Mouse (Mus musculus): ENCODE results near the gene Rab20. TPM values are rescaled to one million over a fixed set of nuclear protein-coding genes. Genes with fewer than 3 reads are reported as not detected.

Rab20 gene
- total and polyA plus RNA-seq, 2 experiments = 15.9 to 21.2 TPM

DNA sequence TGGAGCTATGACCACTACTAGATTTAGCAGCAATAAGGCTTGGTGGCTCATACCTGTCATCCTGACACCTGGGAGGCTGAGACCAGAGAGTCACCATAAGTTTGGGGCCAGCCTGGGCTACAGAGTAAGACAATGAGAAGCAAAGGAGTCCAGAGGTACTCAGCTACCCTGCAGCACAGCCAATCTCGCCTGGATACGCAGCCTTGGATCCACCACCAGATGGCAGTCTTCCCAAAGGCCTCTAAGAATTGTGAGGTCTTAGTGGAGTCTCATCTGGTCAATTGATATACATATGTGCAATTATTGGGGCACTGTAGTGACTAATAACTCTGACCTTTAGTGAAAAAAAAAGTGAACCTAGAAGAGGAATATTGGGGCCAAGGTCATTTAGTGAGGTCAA lies 58.9 kb downstream of the Rab20 start:
- TF ChIP-seq POLR2A (IDR thresholded peaks at IDR 0.05; ENCODE audit: extremely low read depth, insufficient read depth, low read length) (no peak), CTCF (IDR thresholded peaks at IDR 0.05; ENCODE audit: low read depth, low read length) (peak; percentile 85)
- peak; percentile 52 for DNase-seq (ENCODE audit: extremely low read depth, low read depth, low spot score)
- 9% methylated on average over 2 of the region's 2 CpGs for WGBS
- H3K9ac ChIP-seq (ENCODE audit: low read depth, low read length) = no peak overlapping the region
- no peaks in the 10 kb centered on the region for H3K4me1 ChIP-seq (ENCODE audit: control insufficient read depth, insufficient read depth, low read length)
- H3K27me3 ChIP-seq (ENCODE audit: control insufficient read depth, insufficient read depth, low read length) = no peaks in the 10 kb centered on the region
- H3K36me3 ChIP-seq (ENCODE audit: control insufficient read depth, insufficient read depth, low read length) = no peaks in the 10 kb centered on the region
- H3K27ac ChIP-seq (replicated peaks; ENCODE audit: insufficient read depth, low read depth, low read length) = no peak overlapping the region
- no peaks in the 10 kb centered on the region for H3K79me2 ChIP-seq (ENCODE audit: control insufficient read depth, insufficient read depth, low read length)
- H3K4me3 ChIP-seq (ENCODE audit: insufficient read depth, low read depth, low read length) = no peak overlapping the region

DNA sequence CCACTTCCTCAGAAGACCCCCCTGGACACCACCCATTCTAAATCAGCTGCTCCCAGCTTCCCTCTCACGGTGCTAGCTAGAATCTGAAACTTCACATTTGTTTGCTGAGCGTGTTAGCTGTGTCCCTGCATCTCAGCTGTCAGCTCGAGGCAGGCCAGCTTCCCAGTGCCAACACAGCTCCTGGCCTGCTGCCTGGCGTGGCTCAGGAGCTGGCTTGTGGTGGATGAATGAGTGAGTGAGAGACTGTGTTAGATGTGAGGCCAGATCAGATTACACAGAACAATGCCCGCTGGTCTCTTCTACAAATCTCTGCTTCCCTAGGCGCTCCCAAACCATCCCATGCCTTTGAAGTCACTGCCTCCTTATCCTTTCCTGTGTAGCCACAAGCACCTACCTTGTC lies 59.3 kb downstream of the Rab20 start:
- Histone ChIP-seq H3K4me3 (ENCODE audit: insufficient read depth, low read depth, low read length) (no peak overlapping the region), H3K27me3 (ENCODE audit: control insufficient read depth, insufficient read depth, low read length) (no peaks in the 10 kb centered on the region), H3K79me2 (ENCODE audit: control insufficient read depth, insufficient read depth, low read length) (no peaks in the 10 kb centered on the region), H3K27ac (replicated peaks; ENCODE audit: insufficient read depth, low read depth, low read length) (no peak overlapping the region), H3K36me3 (ENCODE audit: control insufficient read depth, insufficient read depth, low read length) (no peaks in the 10 kb centered on the region), H3K4me1 (ENCODE audit: control insufficient read depth, insufficient read depth, low read length) (no peaks in the 10 kb centered on the region), H3K9ac (ENCODE audit: low read depth, low read length) (no peak overlapping the region)
- peak; percentile 72 for DNase-seq (ENCODE audit: extremely low read depth, low read depth, low spot score)
- TF ChIP-seq CTCF (IDR thresholded peaks at IDR 0.05; ENCODE audit: low read depth, low read length) (no peak), POLR2A (IDR thresholded peaks at IDR 0.05; ENCODE audit: extremely low read depth, insufficient read depth, low read length) (no peak)
- 20% methylated on average over 6 of the region's 6 CpGs for WGBS

DNA sequence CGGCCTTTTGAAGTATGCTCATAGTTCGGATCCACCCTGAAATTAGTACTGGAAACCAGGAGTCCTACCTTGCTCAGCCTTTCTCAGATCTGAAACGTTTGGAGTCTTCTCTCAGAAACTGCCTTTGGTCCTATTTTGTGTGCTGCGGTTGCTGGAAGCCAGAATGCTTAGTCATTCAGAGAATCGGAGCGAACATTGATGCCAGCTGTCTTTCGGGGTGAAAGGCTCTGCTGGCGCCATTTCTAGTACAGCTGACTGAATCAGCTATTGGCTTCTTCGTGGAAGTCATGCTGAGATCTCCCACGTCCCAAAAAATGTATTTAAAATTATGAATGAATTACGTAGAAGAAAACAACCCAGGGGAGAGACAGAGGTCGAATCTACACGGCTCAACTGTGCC lies 60.7 kb downstream of the Rab20 start:
- Histone ChIP-seq H3K36me3 (ENCODE audit: control insufficient read depth, insufficient read depth, low read length) (no peaks in the 10 kb centered on the region), H3K4me3 (ENCODE audit: insufficient read depth, low read depth, low read length) (no peak overlapping the region), H3K27me3 (ENCODE audit: control insufficient read depth, insufficient read depth, low read length) (no peaks in the 10 kb centered on the region), H3K9ac (ENCODE audit: low read depth, low read length) (no peak overlapping the region), H3K79me2 (ENCODE audit: control insufficient read depth, insufficient read depth, low read length) (no peaks in the 10 kb centered on the region), H3K27ac (replicated peaks; ENCODE audit: insufficient read depth, low read depth, low read length) (no peak overlapping the region), H3K4me1 (ENCODE audit: control insufficient read depth, insufficient read depth, low read length) (no peaks in the 10 kb centered on the region)
- WGBS = 83% methylated on average over 13 of the region's 13 CpGs
- peak; percentile 48 for DNase-seq (ENCODE audit: extremely low read depth, low read depth, low spot score)
- TF ChIP-seq POLR2A (IDR thresholded peaks at IDR 0.05; ENCODE audit: extremely low read depth, insufficient read depth, low read length) (no peak), CTCF (IDR thresholded peaks at IDR 0.05; ENCODE audit: low read depth, low read length) (no peak)

DNA sequence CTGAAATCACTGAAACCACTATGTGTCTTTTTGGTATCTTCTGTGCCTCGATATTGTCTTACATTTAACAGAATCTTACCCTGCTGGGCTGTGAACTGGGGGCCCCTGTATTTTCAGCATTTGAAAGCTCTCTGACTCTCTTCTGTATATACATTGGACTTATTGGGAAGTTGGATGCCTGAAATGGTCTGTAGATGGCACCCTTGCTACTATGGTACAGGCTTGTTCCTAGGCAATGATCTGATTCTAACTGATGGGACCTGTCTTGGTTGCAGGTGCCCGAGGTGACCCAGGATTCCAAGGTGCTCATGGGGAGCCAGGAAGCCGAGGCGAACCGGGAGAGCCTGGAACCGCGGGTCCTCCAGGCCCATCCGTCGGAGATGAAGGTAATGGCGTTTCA lies 63.4 kb downstream of the Rab20 start:
- no peaks in the 10 kb centered on the region; the same call in 1 of the 2 replicates for H3K4me1 ChIP-seq (ENCODE audit: control insufficient read depth, insufficient read depth, low read length)
- H3K4me3 ChIP-seq (ENCODE audit: insufficient read depth, low read depth, low read length) = no peak overlapping the region
- H3K36me3 ChIP-seq (ENCODE audit: control insufficient read depth, insufficient read depth, low read length) = no peaks in the 10 kb centered on the region
- DNase-seq (ENCODE audit: extremely low read depth, low read depth, low spot score) = no peak
- no peaks in the 10 kb centered on the region for H3K79me2 ChIP-seq (ENCODE audit: control insufficient read depth, insufficient read depth, low read length)
- WGBS = 84% methylated on average over 10 of the region's 10 CpGs
- TF ChIP-seq POLR2A (IDR thresholded peaks at IDR 0.05; ENCODE audit: extremely low read depth, insufficient read depth, low read length) (no peak), CTCF (IDR thresholded peaks at IDR 0.05; ENCODE audit: low read depth, low read length) (no peak)
- no peak overlapping the region for H3K9ac ChIP-seq (ENCODE audit: low read depth, low read length)
- H3K27ac ChIP-seq (replicated peaks; ENCODE audit: insufficient read depth, low read depth, low read length) = no peak overlapping the region
- no peaks in the 10 kb centered on the region for H3K27me3 ChIP-seq (ENCODE audit: control insufficient read depth, insufficient read depth, low read length)

DNA sequence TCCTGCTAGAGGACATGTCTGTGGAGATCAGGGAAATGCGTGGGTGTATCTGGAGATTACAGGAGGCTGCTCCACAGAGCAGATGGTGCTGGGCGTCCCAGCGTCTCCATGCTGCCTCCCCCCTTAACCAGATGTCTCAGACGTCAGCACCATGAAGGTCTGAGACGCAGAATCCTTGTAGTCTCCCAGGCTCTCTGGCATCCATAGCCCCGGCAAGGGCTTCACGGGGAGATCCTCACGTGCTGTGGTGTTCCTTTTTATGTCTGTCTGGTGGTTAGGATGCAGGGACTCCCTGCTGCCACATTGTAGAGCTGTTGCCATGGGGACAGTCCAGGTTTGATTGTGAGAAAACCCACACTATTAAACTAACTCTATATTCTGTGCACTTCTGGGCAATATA lies 64.2 kb downstream of the Rab20 start:
- Histone ChIP-seq H3K4me3 (ENCODE audit: insufficient read depth, low read depth, low read length) (no peak overlapping the region), H3K9ac (ENCODE audit: low read depth, low read length) (no peak overlapping the region), H3K4me1 (ENCODE audit: control insufficient read depth, insufficient read depth, low read length) (no peaks in the 10 kb centered on the region; the same call in 1 of the 2 replicates), H3K27me3 (ENCODE audit: control insufficient read depth, insufficient read depth, low read length) (no peaks in the 10 kb centered on the region), H3K79me2 (ENCODE audit: control insufficient read depth, insufficient read depth, low read length) (no peaks in the 10 kb centered on the region), H3K36me3 (ENCODE audit: control insufficient read depth, insufficient read depth, low read length) (no peaks in the 10 kb centered on the region), H3K27ac (replicated peaks; ENCODE audit: insufficient read depth, low read depth, low read length) (no peak overlapping the region)
- TF ChIP-seq CTCF (IDR thresholded peaks at IDR 0.05; ENCODE audit: low read depth, low read length) = no peak
- TF ChIP-seq POLR2A (IDR thresholded peaks at IDR 0.05; ENCODE audit: extremely low read depth, insufficient read depth, low read length) = no peak
- 83% methylated on average over 8 of the region's 8 CpGs for WGBS
- no peak for DNase-seq (ENCODE audit: extremely low read depth, low read depth, low spot score)

DNA sequence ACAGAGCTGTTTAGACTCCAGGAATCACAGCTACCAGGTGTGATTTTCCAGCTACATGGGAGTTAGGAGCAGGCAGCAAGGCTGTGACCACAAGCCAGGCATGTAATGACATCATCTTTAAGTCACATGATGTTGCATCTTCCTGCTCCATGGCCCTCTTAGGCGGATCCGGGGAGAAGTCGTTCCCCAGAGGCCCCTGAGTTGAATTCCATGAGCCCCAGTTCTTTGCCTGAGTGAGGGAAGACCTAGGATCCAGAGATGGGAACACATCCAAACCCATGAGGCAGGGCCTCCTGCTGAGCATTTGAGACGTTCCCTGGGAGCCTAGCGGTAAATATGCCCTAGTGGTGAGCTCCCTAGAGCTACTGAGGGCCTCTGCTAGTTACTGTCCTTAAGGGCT lies 66.1 kb downstream of the Rab20 start:
- WGBS = 67% methylated on average over 5 of the region's 5 CpGs
- no peak for DNase-seq (ENCODE audit: extremely low read depth, low read depth, low spot score)
- no peak overlapping the region for H3K27ac ChIP-seq (replicated peaks; ENCODE audit: insufficient read depth, low read depth, low read length)
- no peaks in the 10 kb centered on the region for H3K36me3 ChIP-seq (ENCODE audit: control insufficient read depth, insufficient read depth, low read length)
- no peaks in the 10 kb centered on the region for H3K27me3 ChIP-seq (ENCODE audit: control insufficient read depth, insufficient read depth, low read length)
- H3K4me3 ChIP-seq (ENCODE audit: insufficient read depth, low read depth, low read length) = no peak overlapping the region
- TF ChIP-seq POLR2A (IDR thresholded peaks at IDR 0.05; ENCODE audit: extremely low read depth, insufficient read depth, low read length) (no peak), CTCF (IDR thresholded peaks at IDR 0.05; ENCODE audit: low read depth, low read length) (no peak)
- no peak overlapping the region for H3K9ac ChIP-seq (ENCODE audit: low read depth, low read length)
- no peaks in the 10 kb centered on the region for H3K79me2 ChIP-seq (ENCODE audit: control insufficient read depth, insufficient read depth, low read length)
- H3K4me1 ChIP-seq (ENCODE audit: control insufficient read depth, insufficient read depth, low read length) = no peaks in the 10 kb centered on the region; the same call in 1 of the 2 replicates

All from liver, adult 2 months (tissue).